Mouse (Mus musculus): ENCODE data around the gene Babam2. TPM values are rescaled to one million over a fixed set of nuclear protein-coding genes. Genes with fewer than 3 reads are reported as not detected.

Gene Babam2
- polyA plus RNA-seq, 1 experiment = 77.2 TPM

GRCm38 (mm10) chr5:31905808-31906207 lies 208.3 kb downstream of the Babam2 start:
- Histone ChIP-seq H3K79me2 (ENCODE audit: control insufficient read depth, insufficient read depth) (no peaks in the 10 kb centered on the region), H3K4me2 (ENCODE audit: low read depth) (no peak overlapping the region), H3ac (ENCODE audit: control insufficient read depth, insufficient read length) (no peak overlapping the region), H3K4me3 (no peak overlapping the region), H3K27me3 (ENCODE audit: control insufficient read depth, insufficient read depth, insufficient read length) (no peaks in the 10 kb centered on the region), H3K36me3 (ENCODE audit: control insufficient read depth, insufficient read depth) (no peaks in the 10 kb centered on the region)
- TF ChIP-seq POLR2A (IDR thresholded peaks at IDR 0.05; ENCODE audit: insufficient read length, low read depth) (no peak), MAX (IDR thresholded peaks at IDR 0.05; ENCODE audit: low read depth) (no peak), CEBPB (IDR thresholded peaks at IDR 0.05; ENCODE audit: insufficient read depth, poor library complexity, severe bottlenecking) (no peak), POLR2AphosphoS2 (IDR thresholded peaks at IDR 0.05; ENCODE audit: insufficient read length, low read depth) (no peak), USF1 (IDR thresholded peaks at IDR 0.05; ENCODE audit: low read depth) (no peak), REST (IDR thresholded peaks at IDR 0.05; ENCODE audit: insufficient read depth, insufficient read length) (no peak), MYOD1 (IDR thresholded peaks at IDR 0.05; ENCODE audit: control insufficient read depth in 1 of 3, insufficient read length in 2 of 3, low read depth in 2 of 3) (no peak), TCF12 (IDR thresholded peaks at IDR 0.05; ENCODE audit: insufficient read depth, poor library complexity, severe bottlenecking) (no peak), TCF3 (IDR thresholded peaks at IDR 0.05; ENCODE audit: insufficient read length, low read depth) (no peak), MYOG (IDR thresholded peaks at IDR 0.05; ENCODE audit: control insufficient read depth in 1 of 3, insufficient read depth in 1 of 3, insufficient read length in 2 of 3, low read depth in 2 of 3) (no peak), SRF (IDR thresholded peaks at IDR 0.05; ENCODE audit: control insufficient read depth, insufficient read length, low read depth) (no peak)

GRCm38 (mm10) chr5:31906286-31906951 lies 208.9 kb downstream of the Babam2 start:
- Histone ChIP-seq H3ac (ENCODE audit: control insufficient read depth, insufficient read length) (no peak overlapping the region), H3K79me2 (ENCODE audit: control insufficient read depth, insufficient read depth) (no peaks in the 10 kb centered on the region), H3K4me3 (no peak overlapping the region), H3K36me3 (ENCODE audit: control insufficient read depth, insufficient read depth) (no peaks in the 10 kb centered on the region), H3K4me2 (ENCODE audit: low read depth) (no peak overlapping the region), H3K27me3 (ENCODE audit: control insufficient read depth, insufficient read depth, insufficient read length) (no peaks in the 10 kb centered on the region)
- TF ChIP-seq TCF3 (IDR thresholded peaks at IDR 0.05; ENCODE audit: insufficient read length, low read depth) (no peak), USF1 (IDR thresholded peaks at IDR 0.05; ENCODE audit: low read depth) (no peak), POLR2A (IDR thresholded peaks at IDR 0.05; ENCODE audit: insufficient read length, low read depth) (no peak), TCF12 (IDR thresholded peaks at IDR 0.05; ENCODE audit: insufficient read depth, poor library complexity, severe bottlenecking) (no peak), REST (IDR thresholded peaks at IDR 0.05; ENCODE audit: insufficient read depth, insufficient read length) (no peak), SRF (IDR thresholded peaks at IDR 0.05; ENCODE audit: control insufficient read depth, insufficient read length, low read depth) (no peak), MYOD1 (IDR thresholded peaks at IDR 0.05; ENCODE audit: control insufficient read depth in 1 of 3, insufficient read length in 2 of 3, low read depth in 2 of 3) (no peak)

- H3K79me2 ChIP-seq (ENCODE audit: control insufficient read depth, insufficient read depth) = no peaks in the 10 kb centered on the region
- TF ChIP-seq USF1 (IDR thresholded peaks at IDR 0.05; ENCODE audit: low read depth) (no peak), POLR2A (IDR thresholded peaks at IDR 0.05; ENCODE audit: insufficient read length, low read depth) (no peak), REST (IDR thresholded peaks at IDR 0.05; ENCODE audit: insufficient read depth, insufficient read length) (no peak), E2F4 (IDR thresholded peaks at IDR 0.05; ENCODE audit: insufficient read depth) (no peak), MYOD1 (IDR thresholded peaks at IDR 0.05; ENCODE audit: control insufficient read depth in 1 of 3, insufficient read length in 2 of 3, low read depth in 2 of 3) (no peak), MAX (IDR thresholded peaks at IDR 0.05; ENCODE audit: low read depth) (no peak)
- no peaks in the 10 kb centered on the region for H3K27me3 ChIP-seq (ENCODE audit: control insufficient read depth, insufficient read depth, insufficient read length)
- H3K4me2 ChIP-seq (ENCODE audit: low read depth) = no peak overlapping the region
- H3K36me3 ChIP-seq (ENCODE audit: control insufficient read depth, insufficient read depth) = no peaks in the 10 kb centered on the region
- no peak overlapping the region for H3K4me3 ChIP-seq
- H3ac ChIP-seq (ENCODE audit: control insufficient read depth, insufficient read length) = no peak overlapping the region
Measured at GRCm38 (mm10) chr5:31907959-31908358, 210.5 kb downstream of the Babam2 start.

GRCm38 (mm10) chr5:31908818-31909217 lies 211.3 kb downstream of the Babam2 start:
- no peak for TF ChIP-seq USF1 (IDR thresholded peaks at IDR 0.05; ENCODE audit: low read depth)
- no peak for TF ChIP-seq MYOD1 (IDR thresholded peaks at IDR 0.05; ENCODE audit: control insufficient read depth in 1 of 3, insufficient read length in 2 of 3, low read depth in 2 of 3)
- no peaks in the 10 kb centered on the region for H3K36me3 ChIP-seq (ENCODE audit: control insufficient read depth, insufficient read depth)
- H3K79me2 ChIP-seq (ENCODE audit: control insufficient read depth, insufficient read depth) = no peaks in the 10 kb centered on the region

GRCm38 (mm10) chr5:31916241-31916640 lies 218.8 kb downstream of the Babam2 start:
- Histone ChIP-seq H3ac (ENCODE audit: control insufficient read depth, insufficient read length) (no peak overlapping the region), H3K27me3 (ENCODE audit: control insufficient read depth, insufficient read depth, insufficient read length) (no peaks in the 10 kb centered on the region), H3K4me3 (no peak overlapping the region), H3K79me2 (ENCODE audit: control insufficient read depth, insufficient read depth) (no peaks in the 10 kb centered on the region), H3K4me2 (ENCODE audit: low read depth) (no peak overlapping the region), H3K36me3 (ENCODE audit: control insufficient read depth, insufficient read depth) (no peaks in the 10 kb centered on the region)
- TF ChIP-seq REST (IDR thresholded peaks at IDR 0.05; ENCODE audit: insufficient read depth, insufficient read length) = no peak
- no peak for TF ChIP-seq MYOD1 (IDR thresholded peaks at IDR 0.05; ENCODE audit: control insufficient read depth in 1 of 3, insufficient read length in 2 of 3, low read depth in 2 of 3)
- no peak for TF ChIP-seq SRF (IDR thresholded peaks at IDR 0.05; ENCODE audit: control insufficient read depth, insufficient read length, low read depth)
- no peak for TF ChIP-seq E2F4 (IDR thresholded peaks at IDR 0.05; ENCODE audit: insufficient read depth)
- TF ChIP-seq CEBPB (IDR thresholded peaks at IDR 0.05; ENCODE audit: insufficient read depth, poor library complexity, severe bottlenecking) = no peak
- no peak for TF ChIP-seq TCF12 (IDR thresholded peaks at IDR 0.05; ENCODE audit: insufficient read depth, poor library complexity, severe bottlenecking)
- TF ChIP-seq USF1 (IDR thresholded peaks at IDR 0.05; ENCODE audit: low read depth) = no peak
- TF ChIP-seq POLR2A (IDR thresholded peaks at IDR 0.05; ENCODE audit: insufficient read length, low read depth) = no peak
- TF ChIP-seq POLR2AphosphoS2 (IDR thresholded peaks at IDR 0.05; ENCODE audit: insufficient read length, low read depth) = no peak
- TF ChIP-seq TCF3 (IDR thresholded peaks at IDR 0.05; ENCODE audit: insufficient read length, low read depth) = no peak
- no peak for TF ChIP-seq MAX (IDR thresholded peaks at IDR 0.05; ENCODE audit: low read depth)
- no peak for TF ChIP-seq MYOG (IDR thresholded peaks at IDR 0.05; ENCODE audit: control insufficient read depth in 1 of 3, insufficient read depth in 1 of 3, insufficient read length in 2 of 3, low read depth in 2 of 3)

More at GRCm38 (mm10) chr5:31908818-31909217, 211.3 kb downstream of the Babam2 start:
- Histone ChIP-seq H3K27me3 (ENCODE audit: control insufficient read depth, insufficient read depth, insufficient read length) (no peaks in the 10 kb centered on the region), H3ac (ENCODE audit: control insufficient read depth, insufficient read length) (no peak overlapping the region), H3K4me2 (ENCODE audit: low read depth) (no peak overlapping the region), H3K4me3 (no peak overlapping the region)
